Mouse (Mus musculus): ENCODE results near the gene Pxmp4.

DNA sequence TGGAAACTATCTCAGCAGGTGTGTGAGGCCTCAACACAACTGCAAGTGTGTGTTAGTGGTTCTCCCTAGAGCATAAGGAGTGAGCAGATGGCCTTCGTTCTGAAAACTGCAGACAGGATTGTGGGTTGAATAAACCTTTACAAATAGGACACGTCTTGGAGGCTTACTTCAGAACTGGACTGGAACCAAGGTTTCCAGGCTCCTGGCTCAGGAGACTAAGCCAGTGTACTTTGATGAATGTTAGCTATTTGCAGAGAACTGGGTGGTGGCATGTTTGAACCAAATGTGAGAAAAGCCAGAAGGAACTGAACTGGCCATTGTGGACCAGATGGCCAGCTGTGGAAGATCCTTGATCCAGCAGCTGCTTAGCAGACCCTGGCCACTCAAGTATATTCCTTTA lies 65.2 kb downstream of the Pxmp4 start:
- no peak for TF ChIP-seq TAL1 (IDR thresholded peaks at IDR 0.05; ENCODE audit: low read length)
- TF ChIP-seq GATA1 (IDR thresholded peaks at IDR 0.05; ENCODE audit: low read length), result no peak
